Mouse (Mus musculus) brown adipose tissue, adult 24 weeks (tissue): ENCODE results near the gene Gm42715. TPM values are rescaled to one million over a fixed set of nuclear protein-coding genes. Genes with fewer than 3 reads are reported as not detected.
"Not testable (repeated sequence)": the region's sequence is repeated elsewhere in the genome, so short reads cannot be mapped to it uniquely, and the experiment has no call there.

Experiments used
- H3K27ac ChIP-seq: fragments of 200-500 bp; replicated peaks from 2 replicates; pipeline ENCODE4 v1.5.1; 2012; ENCODE audit warnings: low read depth, mild to moderate bottlenecking, low read length
- H3K4me1 ChIP-seq: fragments of 200-500 bp; 2 replicates; pipeline ENCODE4 v1.6.1; 2012; ENCODE audit warnings: low read length, mixed read lengths; ENCODE audit not compliant: control insufficient read depth, insufficient read depth, insufficient read length
- H3K4me3 ChIP-seq: fragments of 200-500 bp; 2 replicates; pipeline ENCODE4 v1.5.1; 2012; ENCODE audit warnings: low read depth, mild to moderate bottlenecking, low read length, moderate library complexity; ENCODE audit not compliant: insufficient read depth
- polyA plus RNA-seq: library from polyadenylated mRNA; stranded (reverse); fragments of >200 nt; gene quantifications from 2 replicates; pipeline ENCODE4 v1.2.4, GENCODE M21; 2012; ENCODE audit not compliant: missing spikeins, insufficient read depth, insufficient read length

Gene Gm42715
- polyA plus RNA-seq, 1 experiment: 0.28 TPM

GRCm38 (mm10) chr7:127479318-127480225, 39.8 kb upstream of the Gm42715 start:
- Histone ChIP-seq H3K4me1 (no peaks in the 10 kb centered on the region), H3K27ac (peak overlapping the region; percentile 98), H3K4me3 (peak overlapping the region; percentile 65)

GRCm38 (mm10) chr7:127480321-127480720, 39.1 kb upstream of the Gm42715 start:
- H3K4me1 ChIP-seq: no peaks in the 10 kb centered on the region
- peak overlapping the region; percentile 65 for H3K4me3 ChIP-seq
- H3K27ac ChIP-seq: no peak overlapping the region; the same call in 1 of the 2 replicates

GRCm38 (mm10) chr7:127485416-127485815, 34.0 kb upstream of the Gm42715 start:
- H3K27ac ChIP-seq: no peak overlapping the region

GRCm38 (mm10) chr7:127488364-127488763, 31.0 kb upstream of the Gm42715 start:
- H3K27ac ChIP-seq, H3K4me3 ChIP-seq, H3K4me1 ChIP-seq: not testable (repeated sequence)

More at GRCm38 (mm10) chr7:127485416-127485815, 34.0 kb upstream of the Gm42715 start:
- Histone ChIP-seq H3K4me3 (no peak overlapping the region), H3K4me1 (no peaks in the 10 kb centered on the region)

- no peak overlapping the region for H3K27ac ChIP-seq
- H3K4me1 ChIP-seq: no peaks in the 10 kb centered on the region
- no peak overlapping the region for H3K4me3 ChIP-seq
These were observed 29.4 kb upstream of the Gm42715 start for GRCm38 (mm10) chr7:127489982-127490381.

- H3K27ac ChIP-seq: no peak overlapping the region
- no peak overlapping the region for H3K4me3 ChIP-seq
- H3K4me1 ChIP-seq: no peaks in the 10 kb centered on the region
These were observed 27.5 kb upstream of the Gm42715 start for GRCm38 (mm10) chr7:127491846-127492245.

- Histone ChIP-seq H3K4me1 (no peaks in the 10 kb centered on the region), H3K4me3 (no peak overlapping the region), H3K27ac (no peak overlapping the region)
These were observed 24.7 kb upstream of the Gm42715 start for GRCm38 (mm10) chr7:127494648-127495047.

- Histone ChIP-seq H3K4me1 (no peaks in the 10 kb centered on the region), H3K27ac (no peak overlapping the region), H3K4me3 (no peak overlapping the region)
These were observed 22.0 kb upstream of the Gm42715 start for GRCm38 (mm10) chr7:127497382-127497781.

- H3K4me1 ChIP-seq: no peaks in the 10 kb centered on the region
- no peak overlapping the region for H3K27ac ChIP-seq
- H3K4me3 ChIP-seq: no peak overlapping the region
These were observed 21.0 kb upstream of the Gm42715 start for GRCm38 (mm10) chr7:127498407-127498806.

GRCm38 (mm10) chr7:127508291-127508690, 11.1 kb upstream of the Gm42715 start:
- Histone ChIP-seq H3K4me3 (no peak overlapping the region), H3K4me1 (no peaks in the 10 kb centered on the region), H3K27ac (no peak overlapping the region)

- not testable (repeated sequence) for H3K27ac ChIP-seq, H3K4me3 ChIP-seq, H3K4me1 ChIP-seq
These were observed 9.6 kb upstream of the Gm42715 start for GRCm38 (mm10) chr7:127509830-127510229.

GRCm38 (mm10) chr7:127511241-127511640, 8.1 kb upstream of the Gm42715 start:
- H3K4me3 ChIP-seq: peak overlapping the region; percentile 92
- peaks cover 6% of the 10 kb centered on the region for H3K4me1 ChIP-seq
- no peak overlapping the region for H3K27ac ChIP-seq

GRCm38 (mm10) chr7:127511808-127512230, 7.6 kb upstream of the Gm42715 start, which contains the start of gene Srcap:
Srcap (plus strand) TSS chr7:127511983.
- H3K4me1 ChIP-seq: peaks cover 6% of the 10 kb centered on the region
- peak within 1 kb of the TSS; percentile 92 for H3K4me3 ChIP-seq
- peak within 1 kb of the TSS; percentile 95 for H3K27ac ChIP-seq

GRCm38 (mm10) chr7:127512231-127513015, 7.0 kb upstream of the Gm42715 start:
- Histone ChIP-seq H3K4me3 (peak overlapping the region; percentile 92), H3K27ac (peak overlapping the region; percentile 95), H3K4me1 (peaks cover 6% of the 10 kb centered on the region)

- H3K4me1 ChIP-seq: peaks cover 6% of the 10 kb centered on the region
- H3K27ac ChIP-seq: peak overlapping the region; percentile 65
- peak overlapping the region; percentile 51 for H3K4me3 ChIP-seq
These were observed 6.4 kb upstream of the Gm42715 start for GRCm38 (mm10) chr7:127513016-127513390.
